Mouse (Mus musculus) ES-E14 (cell line): ENCODE results near the gene Fam104a.

Experiments used
- CHD2 ChIP-seq: IDR thresholded peaks from 2 replicates; pipeline ENCODE4 v1.6.1; 2014; ENCODE audit warnings: mild to moderate bottlenecking, low read depth, low read length, inconsistent platforms
- ZNF384 ChIP-seq: IDR thresholded peaks from 2 replicates; pipeline ENCODE4 v1.6.1; 2012; ENCODE audit warnings: low read depth, low read length, inconsistent platforms

DNA sequence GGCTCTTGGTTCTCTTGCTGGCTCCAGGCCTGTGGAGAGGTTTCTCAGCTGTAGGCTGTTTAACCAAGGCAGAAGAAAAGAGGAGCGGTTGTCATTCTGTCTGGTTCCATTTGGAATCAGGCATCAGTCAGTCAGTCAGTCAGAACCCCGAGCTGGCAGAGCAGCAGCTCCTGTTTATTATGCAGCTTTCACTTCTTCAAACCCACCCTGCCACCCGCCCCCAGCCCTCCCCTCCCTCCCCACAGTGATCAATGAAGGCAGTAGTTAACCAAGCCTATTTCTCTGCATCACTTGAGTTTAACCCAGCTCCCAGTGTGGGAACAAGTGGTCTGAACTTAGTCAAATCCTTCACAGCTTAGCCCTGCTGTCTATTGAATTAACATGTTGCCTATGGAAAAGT, 7.9 kb upstream of the Fam104a start:
- TF ChIP-seq CHD2 (no peak), ZNF384 (no peak)
